Mouse (Mus musculus): ENCODE measurements around the gene Ice2. TPM values are rescaled to one million over a fixed set of nuclear protein-coding genes. Genes with fewer than 3 reads are reported as not detected.

Ice2 gene
- polyA plus RNA-seq, 1 experiment from 2014 or later: 4.3 TPM

- ATAC-seq (ENCODE audit: low FRiP score, low TSS enrichment) (no peak; the same call in 1 of the 2 replicates), DNase-seq (ENCODE audit: low spot score) (no peak)
- Histone ChIP-seq H3K36me3 (ENCODE audit: control insufficient read depth, insufficient read depth, low read length) (peaks cover 12% of the 10 kb centered on the region), H3K4me3 (ENCODE audit: low read depth, low read length) (no peak overlapping the region), H3K27ac (replicated peaks) (peak overlapping the region; percentile 25; the same call in 1 of the 2 replicates), H3K4me2 (replicated peaks; ENCODE audit: low read depth) (no peak overlapping the region), H3K27me3 (ENCODE audit: control insufficient read depth, insufficient read depth, low read length) (no peaks in the 10 kb centered on the region), H3K9me3 (ENCODE audit: control insufficient read depth, low read length) (no peaks in the 10 kb centered on the region), H3K4me1 (replicated peaks; ENCODE audit: control insufficient read depth, insufficient read depth) (peaks cover 6% of the 10 kb centered on the region), H3K9ac (ENCODE audit: low read length) (no peak overlapping the region)
- 38% methylated on average over 6 of the region's 6 CpGs for WGBS
- TF ChIP-seq EP300 (optimal IDR thresholded peaks at IDR 0.05) (peak; percentile 87), CTCF (IDR thresholded peaks at IDR 0.05; ENCODE audit: low read depth) (peak; percentile 54)
Observed at GRCm38 (mm10) chr9:69464109-69464756, 66.5 kb downstream of the Ice2 start.

GRCm38 (mm10) chr9:69466098-69466497 lies 68.4 kb downstream of the Ice2 start:
- Histone ChIP-seq H3K27me3 (ENCODE audit: control insufficient read depth, insufficient read depth, low read length) (no peaks in the 10 kb centered on the region), H3K36me3 (ENCODE audit: control insufficient read depth, insufficient read depth, low read length) (peaks cover 9% of the 10 kb centered on the region), H3K27ac (replicated peaks) (peak overlapping the region; percentile 46), H3K4me1 (replicated peaks; ENCODE audit: control insufficient read depth, insufficient read depth) (peaks cover 15% of the 10 kb centered on the region), H3K4me2 (replicated peaks; ENCODE audit: low read depth) (no peak overlapping the region), H3K9ac (ENCODE audit: low read length) (no peak overlapping the region), H3K4me3 (ENCODE audit: low read depth, low read length) (no peak overlapping the region), H3K9me3 (ENCODE audit: control insufficient read depth, low read length) (no peaks in the 10 kb centered on the region)
- DNase-seq (ENCODE audit: low spot score): peak; percentile 54
- TF ChIP-seq EP300 (optimal IDR thresholded peaks at IDR 0.05): no peak
- no peak for TF ChIP-seq CTCF (IDR thresholded peaks at IDR 0.05; ENCODE audit: low read depth)
- WGBS: 24% methylated on average over 4 of the region's 4 CpGs
- ATAC-seq (ENCODE audit: low FRiP score, low TSS enrichment): peak; percentile 38; the same call in 1 of the 2 replicates

GRCm38 (mm10) chr9:69467310-69467939 lies 69.7 kb downstream of the Ice2 start:
- Histone ChIP-seq H3K9ac (ENCODE audit: low read length) (no peak overlapping the region), H3K4me2 (replicated peaks; ENCODE audit: low read depth) (no peak overlapping the region), H3K27ac (replicated peaks) (peak overlapping the region; percentile 76), H3K4me1 (replicated peaks; ENCODE audit: control insufficient read depth, insufficient read depth) (peaks cover 18% of the 10 kb centered on the region), H3K27me3 (ENCODE audit: control insufficient read depth, insufficient read depth, low read length) (no peaks in the 10 kb centered on the region), H3K36me3 (ENCODE audit: control insufficient read depth, insufficient read depth, low read length) (peaks cover 9% of the 10 kb centered on the region), H3K9me3 (ENCODE audit: control insufficient read depth, low read length) (no peaks in the 10 kb centered on the region), H3K4me3 (ENCODE audit: low read depth, low read length) (no peak overlapping the region)
- 45% methylated on average over 10 of the region's 10 CpGs for WGBS
- DNase-seq (ENCODE audit: low spot score) (peak; percentile 47), ATAC-seq (ENCODE audit: low FRiP score, low TSS enrichment) (peak; percentile 80)
- TF ChIP-seq EP300 (optimal IDR thresholded peaks at IDR 0.05) (no peak), CTCF (IDR thresholded peaks at IDR 0.05; ENCODE audit: low read depth) (no peak)

- no peak overlapping the region for H3K4me3 ChIP-seq (ENCODE audit: low read depth, low read length)
- 20% methylated on average over 9 of the region's 9 CpGs for WGBS
- H3K4me2 ChIP-seq (replicated peaks; ENCODE audit: low read depth): no peak overlapping the region
- DNase-seq (ENCODE audit: low spot score) (peak; percentile 87), ATAC-seq (ENCODE audit: low FRiP score, low TSS enrichment) (peak; percentile 59; the same call in 1 of the 2 replicates)
- H3K27ac ChIP-seq (replicated peaks): peak overlapping the region; percentile 49; the same call in 1 of the 2 replicates
- no peaks in the 10 kb centered on the region for H3K9me3 ChIP-seq (ENCODE audit: control insufficient read depth, low read length)
- H3K4me1 ChIP-seq (replicated peaks; ENCODE audit: control insufficient read depth, insufficient read depth): peaks cover 16% of the 10 kb centered on the region
- TF ChIP-seq EP300 (optimal IDR thresholded peaks at IDR 0.05) (no peak), CTCF (IDR thresholded peaks at IDR 0.05; ENCODE audit: low read depth) (no peak)
- H3K36me3 ChIP-seq (ENCODE audit: control insufficient read depth, insufficient read depth, low read length): peaks cover 13% of the 10 kb centered on the region
- no peaks in the 10 kb centered on the region for H3K27me3 ChIP-seq (ENCODE audit: control insufficient read depth, insufficient read depth, low read length)
- peak overlapping the region; percentile 18; the same call in 1 of the 2 replicates for H3K9ac ChIP-seq (ENCODE audit: low read length)
Observed at GRCm38 (mm10) chr9:69468991-69469390, 71.3 kb downstream of the Ice2 start.

- no peaks in the 10 kb centered on the region for H3K9me3 ChIP-seq (ENCODE audit: control insufficient read depth, low read length)
- H3K4me3 ChIP-seq (ENCODE audit: low read depth, low read length): no peak overlapping the region
- TF ChIP-seq CTCF (IDR thresholded peaks at IDR 0.05; ENCODE audit: low read depth): no peak
- no peak for TF ChIP-seq EP300 (optimal IDR thresholded peaks at IDR 0.05)
- H3K4me1 ChIP-seq (replicated peaks; ENCODE audit: control insufficient read depth, insufficient read depth): peaks cover 15% of the 10 kb centered on the region
- DNase-seq (ENCODE audit: low spot score) (no peak), ATAC-seq (ENCODE audit: low FRiP score, low TSS enrichment) (no peak)
- 35% methylated on average over 5 of the region's 5 CpGs for WGBS
- peaks cover 11% of the 10 kb centered on the region for H3K36me3 ChIP-seq (ENCODE audit: control insufficient read depth, insufficient read depth, low read length)
- H3K27me3 ChIP-seq (ENCODE audit: control insufficient read depth, insufficient read depth, low read length): no peaks in the 10 kb centered on the region
- no peak overlapping the region for H3K9ac ChIP-seq (ENCODE audit: low read length)
- peak overlapping the region; percentile 25 for H3K4me2 ChIP-seq (replicated peaks; ENCODE audit: low read depth)
- H3K27ac ChIP-seq (replicated peaks): peak overlapping the region; percentile 77
Observed at GRCm38 (mm10) chr9:69470362-69470761, 72.7 kb downstream of the Ice2 start.

GRCm38 (mm10) chr9:69470921-69471320 lies 73.2 kb downstream of the Ice2 start:
- ATAC-seq (ENCODE audit: low FRiP score, low TSS enrichment) (no peak), DNase-seq (ENCODE audit: low spot score) (no peak)
- Histone ChIP-seq H3K27me3 (ENCODE audit: control insufficient read depth, insufficient read depth, low read length) (no peaks in the 10 kb centered on the region), H3K27ac (replicated peaks) (peak overlapping the region; percentile 77), H3K9ac (ENCODE audit: low read length) (no peak overlapping the region), H3K4me1 (replicated peaks; ENCODE audit: control insufficient read depth, insufficient read depth) (peaks cover 13% of the 10 kb centered on the region), H3K9me3 (ENCODE audit: control insufficient read depth, low read length) (no peaks in the 10 kb centered on the region), H3K4me2 (replicated peaks; ENCODE audit: low read depth) (peak overlapping the region; percentile 25), H3K4me3 (ENCODE audit: low read depth, low read length) (no peak overlapping the region), H3K36me3 (ENCODE audit: control insufficient read depth, insufficient read depth, low read length) (peaks cover 10% of the 10 kb centered on the region)
- TF ChIP-seq CTCF (IDR thresholded peaks at IDR 0.05; ENCODE audit: low read depth) (no peak), EP300 (optimal IDR thresholded peaks at IDR 0.05) (no peak)
- 11% methylated on average over 6 of the region's 6 CpGs for WGBS
